Mouse (Mus musculus) liver, adult 2 months (tissue): ENCODE measurements around the gene Mab21l3.

ENCODE experiments used
- CTCF ChIP-seq: fragments of 200-500 bp; IDR thresholded peaks from 2 replicates; pipeline ENCODE4 v1.5.1; 2011; ENCODE audit warnings: low read depth, low read length, control low read depth
- POLR2A ChIP-seq: fragments of 200-500 bp; IDR thresholded peaks from 2 replicates; pipeline ENCODE4 v1.6.1; 2011; ENCODE audit warnings: low read length, control low read depth; ENCODE audit not compliant: insufficient read depth; ENCODE audit errors: extremely low read depth

GRCm38 (mm10) chr3:101763566-101763965 is 85.2 kb downstream of the Mab21l3 start:
- no peak for TF ChIP-seq CTCF
- no peak for TF ChIP-seq POLR2A
